Mouse (Mus musculus): ENCODE results near the gene Gm20604. TPM values are rescaled to one million over a fixed set of nuclear protein-coding genes. Genes with fewer than 3 reads are reported as not detected.

Gm20604 gene
- 1 to 10 TPM; 4.6 to 4.9 TPM for total RNA-seq (2023)

DNA sequence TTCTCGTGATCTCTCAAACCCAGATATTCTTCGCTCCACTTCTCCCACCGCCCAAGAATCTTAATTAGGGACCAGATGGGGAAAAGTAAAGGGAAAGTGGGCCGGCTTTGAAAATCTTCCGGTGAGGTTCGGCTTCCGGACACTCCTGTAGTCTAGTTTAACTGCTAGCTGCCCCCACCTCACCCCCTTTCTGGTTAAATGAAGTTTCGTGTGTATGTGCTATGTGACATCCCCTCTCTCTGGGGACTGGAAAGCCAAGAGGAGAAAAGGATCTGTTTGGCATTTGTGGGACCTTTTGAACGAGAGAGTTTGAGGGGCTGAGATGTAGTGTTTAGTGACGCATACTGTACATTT lies at the start of gene Gm20604:
Gm20604 (minus strand) TSS at position 270 of the 354 bp plus-strand sequence.

DNA sequence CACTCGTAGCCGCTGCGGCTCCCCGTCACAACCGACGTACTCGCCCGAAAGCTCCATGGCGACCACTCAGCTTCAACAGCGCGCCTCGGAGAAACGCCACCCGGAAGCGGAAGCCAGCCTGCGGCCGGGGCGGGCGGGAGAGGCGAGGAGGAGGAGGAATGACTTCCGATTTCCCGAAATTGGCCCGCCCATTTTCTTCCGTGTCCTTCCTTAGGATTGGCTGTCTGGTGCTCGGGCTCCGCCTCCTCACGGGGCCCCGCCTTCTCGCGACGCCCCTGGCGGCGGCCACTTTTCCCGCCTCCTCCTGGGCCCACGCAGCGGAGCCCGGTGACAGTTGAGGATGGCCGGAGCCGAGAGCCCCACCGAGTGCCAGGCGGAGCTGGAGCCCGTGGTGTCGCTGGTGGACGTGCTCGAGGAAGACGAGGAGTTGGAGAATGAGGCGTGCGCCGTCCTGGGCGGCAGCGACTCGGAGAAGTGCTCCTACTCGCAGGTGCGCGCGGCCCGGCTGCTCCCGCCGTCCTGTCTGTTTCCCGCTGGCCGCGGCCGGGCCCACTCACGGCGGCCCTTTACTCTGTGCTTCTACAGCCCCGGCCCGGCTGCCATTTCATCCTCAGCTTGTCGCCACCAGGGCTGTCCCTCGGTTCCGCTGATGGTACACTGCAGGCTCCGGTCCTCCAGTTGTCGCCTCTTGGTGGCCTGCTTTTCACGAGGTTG lies 626 bp downstream of the Gm20604 start, which contains the start of the genes Gm28051, Gon7 and Ubr7:
Gm28051 (minus strand) TSS at position 77 of the 714 bp plus-strand sequence.
Gon7 (minus strand) TSS at position 115 of the 714 bp plus-strand sequence.
Ubr7 (plus strand) TSS at position 279 of the 714 bp plus-strand sequence.

DNA sequence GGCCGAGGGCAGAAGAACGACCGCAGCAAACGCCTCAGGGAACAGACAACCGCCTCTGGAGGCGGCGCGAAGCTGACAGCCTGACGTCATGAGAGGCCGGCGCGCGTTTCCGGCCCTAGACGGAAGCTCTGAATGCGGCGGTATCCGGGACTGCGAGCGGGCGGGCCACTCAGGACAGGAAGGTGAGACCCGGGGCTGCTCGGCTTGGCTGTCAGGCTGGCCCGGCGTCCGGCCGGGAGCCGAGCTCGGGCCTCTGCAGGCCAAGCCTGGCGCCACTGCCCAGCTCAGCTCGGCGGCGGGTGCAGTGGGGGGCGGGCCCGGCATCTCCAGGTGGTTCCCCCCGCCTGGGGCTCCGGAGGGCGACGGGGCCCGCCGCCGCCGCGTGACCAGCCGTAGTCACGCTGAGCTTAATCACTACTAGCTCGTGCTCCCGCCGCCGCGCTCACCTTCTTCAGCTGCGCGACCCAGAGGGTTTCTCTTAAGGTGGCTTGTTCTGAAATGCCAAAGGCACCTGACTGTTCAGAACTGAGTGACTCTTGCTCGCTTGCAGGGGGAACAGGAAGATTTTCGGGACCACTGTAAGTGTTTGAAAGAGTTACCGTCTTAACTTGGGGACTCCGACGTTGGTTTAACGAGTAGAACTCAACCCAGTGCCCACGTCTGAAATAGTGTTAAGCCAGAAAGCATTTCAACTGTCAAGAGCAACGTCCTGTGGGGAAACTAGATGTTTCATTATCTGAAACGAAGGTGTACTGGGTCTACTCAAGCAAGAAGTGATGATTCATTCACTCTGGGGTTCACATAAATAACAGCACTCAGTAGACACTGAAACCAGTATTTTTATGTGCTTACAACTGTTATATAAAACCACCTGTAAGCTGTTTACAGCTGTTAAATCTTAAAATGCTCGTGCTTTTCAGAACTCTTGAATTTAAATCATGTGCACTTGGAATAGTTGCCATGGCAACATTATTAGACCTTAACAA lies 14.6 kb downstream of the Gm20604 start, which contains the start of the genes Moap1 and Tmem251:
Moap1 (minus strand) TSS at position 73 of the 986 bp plus-strand sequence.
Tmem251 (plus strand) TSS at position 174 of the 986 bp plus-strand sequence.

DNA sequence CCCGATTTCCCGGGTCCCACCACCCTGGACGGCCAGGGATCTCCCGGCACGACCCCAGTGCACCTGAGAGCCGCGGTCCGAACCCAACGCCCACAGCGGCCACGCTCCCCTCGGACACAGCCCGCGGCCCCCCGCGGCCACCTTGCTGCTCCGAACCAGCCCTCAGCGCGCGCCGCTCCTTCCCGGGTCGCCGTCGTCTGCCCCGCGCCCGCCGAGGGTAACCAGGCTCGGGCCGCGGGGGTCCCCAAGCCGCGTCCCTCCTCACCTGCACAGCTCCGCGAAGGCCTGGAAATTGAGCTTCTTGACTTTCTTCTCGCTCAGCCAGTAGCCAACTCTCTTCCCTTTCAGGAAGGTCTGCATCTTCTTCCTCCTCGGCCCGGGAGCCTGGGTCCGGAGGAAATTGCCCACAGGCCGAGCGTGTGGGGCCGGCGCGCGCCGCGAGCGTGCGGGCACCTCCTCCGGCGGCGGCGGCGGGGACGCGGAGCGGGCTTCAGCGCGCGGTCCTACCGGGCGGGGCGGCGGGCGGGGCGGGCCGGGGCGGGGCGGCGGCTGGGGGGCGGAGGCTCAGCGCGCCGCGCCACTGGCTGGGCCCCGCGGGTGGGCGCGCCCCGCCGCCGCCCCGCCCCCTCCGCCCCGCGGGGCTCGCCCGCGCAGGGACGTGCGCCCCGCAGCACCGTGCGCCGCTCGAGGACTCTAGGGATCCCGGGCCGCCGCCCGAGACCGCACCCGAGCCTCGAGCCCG lies 53.8 kb downstream of the Gm20604 start, which contains the start of gene Itpk1:
Itpk1 (minus strand) TSS at position 474 of the 742 bp plus-strand sequence.

Other genes starting within 250 kb of the Gm20604 start
- not detected for gene Chga, start 203.7 kb downstream of the Gm20604 start, total RNA-seq (2023)
- 10 to 100 TPM; 29.7 to 31.6 TPM for gene Itpk1, start 53.7 kb downstream of the Gm20604 start, total RNA-seq (2023)
- 10 to 100 TPM; 11.5 to 12.0 TPM for gene Moap1, start 15.0 kb downstream of the Gm20604 start, total RNA-seq (2023)
- gene Tmem251, start 14.9 kb downstream of the Gm20604 start, total RNA-seq (2023), result 10 to 100 TPM; 12.8 to 13.3 TPM
- not detected for gene Gm28051, start 907 bp downstream of the Gm20604 start, total RNA-seq (2023)
- gene Gon7, start 869 bp downstream of the Gm20604 start, total RNA-seq (2023), result 10 to 100 TPM; 13.4 to 22.7 TPM
- 10 to 100 TPM; 14.1 to 18.0 TPM for gene Ubr7, start 705 bp downstream of the Gm20604 start, total RNA-seq (2023)
- gene Btbd7, start 119.8 kb upstream of the Gm20604 start, total RNA-seq (2023), result 10 to 100 TPM; 28.3 to 32.9 TPM
- gene Cox8c, start 140.6 kb upstream of the Gm20604 start, total RNA-seq (2023), result not detected
- not detected for gene Unc79, start 190.2 kb upstream of the Gm20604 start, total RNA-seq (2023)